Mouse (Mus musculus) C2C12 (cell line): Measurements from ENCODE around the gene Gtf2f1. TPM values are rescaled to one million over a fixed set of nuclear protein-coding genes. Genes with fewer than 3 reads are reported as not detected.

Source experiments
- H3K27me3 ChIP-seq: one replicate; pipeline ENCODE4 v1.6.1; 2011; ENCODE audit not compliant: control insufficient read depth, insufficient read depth, insufficient read length
- H3K36me3 ChIP-seq: one replicate; pipeline ENCODE4 v1.6.1; 2011; ENCODE audit not compliant: control insufficient read depth, insufficient read depth
- H3K4me3 ChIP-seq: one replicate; pipeline ENCODE4 v1.5.1; 2011; ENCODE audit warnings: mild to moderate bottlenecking, control low read depth; ENCODE audit not compliant: poor library complexity, insufficient read depth, severe bottlenecking
- H3K79me2 ChIP-seq: one replicate; pipeline ENCODE4 v1.6.1; 2011; ENCODE audit not compliant: control insufficient read depth, insufficient read depth
- H3K79me3 ChIP-seq: one replicate; pipeline ENCODE4 v1.6.1; 2011; ENCODE audit warnings: low read depth, control low read depth
- H3ac ChIP-seq: one replicate; pipeline ENCODE3; 2011; ENCODE audit warnings: low read depth; ENCODE audit not compliant: control insufficient read depth, insufficient read length
- CEBPB ChIP-seq: IDR thresholded peaks from one replicate; pipeline ENCODE4 v1.6.1; 2011; ENCODE audit warnings: low read depth, mild to moderate bottlenecking, control low read depth, moderate library complexity
- CTCF ChIP-seq: IDR thresholded peaks from one replicate; pipeline ENCODE4 v1.5.1; 2011; ENCODE audit not compliant: control insufficient read depth, insufficient read depth, insufficient read length
- FOSL1 ChIP-seq: IDR thresholded peaks from one replicate; pipeline ENCODE4 v1.8.0; 2011; ENCODE audit warnings: mild to moderate bottlenecking, low read length; ENCODE audit not compliant: poor library complexity, insufficient read depth, severe bottlenecking
- MAX ChIP-seq: IDR thresholded peaks from one replicate; pipeline ENCODE4 v1.6.1; 2011; ENCODE audit warnings: mild to moderate bottlenecking, control low read depth
- MYOD1 ChIP-seq: IDR thresholded peaks from one replicate; pipeline ENCODE4 v1.6.1; 2011; ENCODE audit warnings: low read depth; ENCODE audit not compliant: control insufficient read depth, insufficient read length
- MYOG ChIP-seq: IDR thresholded peaks from one replicate; pipeline ENCODE4 v1.6.1; 2011; ENCODE audit not compliant: control insufficient read depth, insufficient read length; ENCODE audit errors: extremely low read depth
- USF1 ChIP-seq: IDR thresholded peaks from one replicate; pipeline ENCODE4 v1.6.1; 2011; ENCODE audit warnings: low read depth, mild to moderate bottlenecking, control low read depth, moderate library complexity
- polyA plus RNA-seq: library from polyadenylated mRNA; unstranded; fragments of >200 nt; fragmentation: generic; extraction: Trizol; gene quantifications from one replicate; pipeline ENCODE4 v1.2.1, GENCODE M21; 2012; ENCODE audit warnings: missing spikeins

Gene Gtf2f1
- polyA plus RNA-seq, 1 experiment, result 76.8 TPM

- Histone ChIP-seq H3K4me3 (peak within 1 kb of the TSS; percentile 93), H3K27me3 (no peaks in the 10 kb centered on the region), H3K79me2 (peaks cover 52% of the 10 kb centered on the region), H3K79me3 (peaks cover 39% of the 10 kb centered on the region), H3ac (peak within 1 kb of the TSS; percentile 93), H3K36me3 (peaks cover 23% of the 10 kb centered on the region)
- TF ChIP-seq USF1, result peak; percentile 64
- TF ChIP-seq MAX, result no peak
- TF ChIP-seq CEBPB, result no peak
- TF ChIP-seq MYOD1, result no peak
- TF ChIP-seq MYOG, result no peak
Observed at GRCm38 (mm10) chr17:57030931-57031660, 20.0 kb upstream of the Gtf2f1 start, which contains the start of gene Khsrp. Khsrp (minus strand) TSS chr17:57031522.

GRCm38 (mm10) chr17:57029691-57030090 lies 18.6 kb upstream of the Gtf2f1 start:
- H3ac ChIP-seq, result peak overlapping the region; percentile 93
- no peaks in the 10 kb centered on the region for H3K27me3 ChIP-seq
- H3K4me3 ChIP-seq, result peak overlapping the region; percentile 93
- H3K79me2 ChIP-seq, result peaks cover 62% of the 10 kb centered on the region
- TF ChIP-seq MYOD1 (no peak), MYOG (no peak), CEBPB (no peak), CTCF (no peak), FOSL1 (no peak), MAX (no peak), USF1 (no peak)
- H3K36me3 ChIP-seq, result peaks cover 37% of the 10 kb centered on the region
- peaks cover 39% of the 10 kb centered on the region for H3K79me3 ChIP-seq

- H3K36me3 ChIP-seq, result peaks cover 54% of the 10 kb centered on the region
- peaks cover 62% of the 10 kb centered on the region for H3K79me2 ChIP-seq
- no peak overlapping the region for H3ac ChIP-seq
Observed at GRCm38 (mm10) chr17:57027471-57027870, 16.4 kb upstream of the Gtf2f1 start.

GRCm38 (mm10) chr17:57020960-57021359 lies 9.9 kb upstream of the Gtf2f1 start:
- no peak for TF ChIP-seq MAX
- TF ChIP-seq CTCF, result no peak
- TF ChIP-seq MYOD1, result no peak
- no peak for TF ChIP-seq FOSL1
- TF ChIP-seq CEBPB, result no peak
- TF ChIP-seq USF1, result no peak
- TF ChIP-seq MYOG, result no peak
- Histone ChIP-seq H3K36me3 (peaks cover 58% of the 10 kb centered on the region), H3K27me3 (no peaks in the 10 kb centered on the region), H3K79me2 (peaks cover 8% of the 10 kb centered on the region), H3K79me3 (no peaks in the 10 kb centered on the region), H3K4me3 (no peak overlapping the region), H3ac (no peak overlapping the region)

More at GRCm38 (mm10) chr17:57027471-57027870, 16.4 kb upstream of the Gtf2f1 start:
- H3K4me3 ChIP-seq, result no peak overlapping the region
- no peaks in the 10 kb centered on the region for H3K27me3 ChIP-seq
- H3K79me3 ChIP-seq, result peaks cover 39% of the 10 kb centered on the region
- TF ChIP-seq MYOD1 (no peak), CEBPB (no peak), MAX (no peak), FOSL1 (no peak), MYOG (no peak), USF1 (no peak), CTCF (no peak)

- H3K27me3 ChIP-seq, result no peaks in the 10 kb centered on the region
- H3K79me2 ChIP-seq, result no peaks in the 10 kb centered on the region
- no peaks in the 10 kb centered on the region for H3K79me3 ChIP-seq
- TF ChIP-seq USF1, result no peak
- no peak for TF ChIP-seq MAX
- TF ChIP-seq FOSL1, result no peak
- no peak overlapping the region for H3ac ChIP-seq
- H3K4me3 ChIP-seq, result no peak overlapping the region
- peaks cover 46% of the 10 kb centered on the region for H3K36me3 ChIP-seq
Observed at GRCm38 (mm10) chr17:57019693-57020092, 8.6 kb upstream of the Gtf2f1 start.

- TF ChIP-seq MYOD1 (no peak), CEBPB (no peak), MAX (no peak), USF1 (no peak), MYOG (no peak), FOSL1 (no peak), CTCF (no peak)
- Histone ChIP-seq H3K4me3 (no peak overlapping the region), H3ac (no peak overlapping the region), H3K79me3 (peaks cover 14% of the 10 kb centered on the region), H3K27me3 (no peaks in the 10 kb centered on the region), H3K36me3 (peaks cover 21% of the 10 kb centered on the region), H3K79me2 (peaks cover 25% of the 10 kb centered on the region)
Observed at GRCm38 (mm10) chr17:57012245-57012795, 1.2 kb upstream of the Gtf2f1 start.
